Mouse (Mus musculus) bone marrow, adult 2 months (tissue): ENCODE measurements around the gene Pop5. TPM values are rescaled to one million over a fixed set of nuclear protein-coding genes. Genes with fewer than 3 reads are reported as not detected.

Experiments
- H3K27ac ChIP-seq: fragments of 200-500 bp; 2 replicates; pipeline ENCODE4 v1.5.1; 2012; ENCODE audit warnings: low read depth, mild to moderate bottlenecking, control low read depth, inconsistent platforms, low read length; ENCODE audit not compliant: control insufficient read depth, poor library complexity, insufficient read depth
- H3K4me1 ChIP-seq: fragments of 200-500 bp; 2 replicates; pipeline ENCODE4 v1.6.1; 2011; ENCODE audit warnings: low read length; ENCODE audit not compliant: control insufficient read depth, insufficient read depth
- H3K4me3 ChIP-seq: fragments of 200-500 bp; replicated peaks from 2 replicates; pipeline ENCODE3; 2011; ENCODE audit warnings: mild to moderate bottlenecking, low read depth, low read length, control low read depth; ENCODE audit not compliant: control insufficient read depth
- CTCF ChIP-seq: fragments of 200-500 bp; IDR thresholded peaks from 2 replicates; pipeline ENCODE4 v1.5.1; 2011; ENCODE audit warnings: low read length, control low read depth; ENCODE audit not compliant: control insufficient read depth, insufficient read depth
- POLR2A ChIP-seq: fragments of 200-500 bp; IDR thresholded peaks from 2 replicates; pipeline ENCODE4 v1.6.1; 2011; ENCODE audit warnings: low read depth, mild to moderate bottlenecking, control low read depth, low read length, borderline replicate concordance; ENCODE audit not compliant: control insufficient read depth
- WGBS: fragments of 180-500 bp; shearing (Covaris S2); methylation state at CpG from one replicate; pipeline ENCODE4 v1.1.7; 2018; 5-methylcytosine and 5-hydroxymethylcytosine counted together
- polyA plus RNA-seq: library from polyadenylated mRNA; stranded (reverse); fragments of >200 nt; gene quantifications from 2 replicates; pipeline ENCODE4 v1.2.4, GENCODE M21; 2011; ENCODE audit warnings: low replicate concordance; ENCODE audit not compliant: missing spikeins, insufficient read depth, insufficient read length

The Pop5 gene
- polyA plus RNA-seq, 1 experiment, result 96.1 TPM

- WGBS, result 79% methylated on average over 3 of the region's 3 CpGs
- TF ChIP-seq CTCF, result peak; percentile 40; the same call in 1 of the 2 replicates
- TF ChIP-seq POLR2A, result no peak
- Histone ChIP-seq H3K4me1 (peaks cover 6% of the 10 kb centered on the region; the same call in 1 of the 2 replicates), H3K4me3 (no peak overlapping the region), H3K27ac (no peak overlapping the region)
These were observed 49.1 kb downstream of the Pop5 start for GRCm38 (mm10) chr5:115284735-115285134.

- Histone ChIP-seq H3K4me3 (no peak overlapping the region), H3K27ac (no peak overlapping the region), H3K4me1 (no peaks in the 10 kb centered on the region)
- WGBS, result 88% methylated on average over 8 of the region's 8 CpGs
- TF ChIP-seq CTCF (0 out of 2 replicates have a peak, but pooled peaks have one; percentile 28), POLR2A (no peak)
These were observed 58.5 kb downstream of the Pop5 start for GRCm38 (mm10) chr5:115294173-115294572.

Other genes starting within 250 kb of the Pop5 start
- gene Sppl3, start 224.7 kb upstream of the Pop5 start, polyA plus RNA-seq, result 33.9 and 44.8 TPM in 2 replicates
- gene Gm10401, start 137.5 kb upstream of the Pop5 start, polyA plus RNA-seq, result not detected in 2 replicates
- gene Acads, start 116.5 kb upstream of the Pop5 start, polyA plus RNA-seq, result 12.0 and 23.7 TPM in 2 replicates
- gene Unc119b, start 100.9 kb upstream of the Pop5 start, polyA plus RNA-seq, result 3.7 and 7.8 TPM in 2 replicates
- 25.2 and 56.9 TPM in 2 replicates for gene Mlec, start 77.7 kb upstream of the Pop5 start, polyA plus RNA-seq
- gene Cabp1, start 41.5 kb upstream of the Pop5 start, polyA plus RNA-seq, result not detected in 2 replicates
- 165 and 203 TPM in 2 replicates for gene Rnf10, start 37.1 kb downstream of the Pop5 start, polyA plus RNA-seq
- gene Coq5, start 43.8 kb downstream of the Pop5 start, polyA plus RNA-seq, result 24.4 and 32.9 TPM in 2 replicates
- gene Dynll1, start 65.2 kb downstream of the Pop5 start, polyA plus RNA-seq, result 139 and 177 TPM in 2 replicates
- 61.2 and 61.4 TPM in 2 replicates for gene Srsf9, start 91.3 kb downstream of the Pop5 start, polyA plus RNA-seq
- 7.3 and 7.8 TPM in 2 replicates for gene Gatc, start 105.3 kb downstream of the Pop5 start, polyA plus RNA-seq
- gene Triap1, start 105.4 kb downstream of the Pop5 start, polyA plus RNA-seq, result 13.2 and 18.3 TPM in 2 replicates
- 238 and 259 TPM in 2 replicates for gene Cox6a1, start 113.1 kb downstream of the Pop5 start, polyA plus RNA-seq
- 0.61 and 0.95 TPM in 2 replicates for gene Msi1, start 193.8 kb downstream of the Pop5 start, polyA plus RNA-seq
- gene Pla2g1b, start 230.4 kb downstream of the Pop5 start, polyA plus RNA-seq, result 10.3 TPM in 1 of 2 replicates, not detected in the other
- gene Sirt4, start 248.9 kb downstream of the Pop5 start, polyA plus RNA-seq, result 9.0 and 13.2 TPM in 2 replicates